Mouse (Mus musculus) C2C12 (cell line): ENCODE measurements at regions not wholly inside any gene's neighbourhood (a gene's known extent, or its start where the extent isn't known, plus 50 kb on each side); places are given as distances from the start of the nearest gene placed in this dataset.

Source experiments
- CTCF ChIP-seq: IDR thresholded peaks from one replicate; pipeline ENCODE4 v1.5.1; 2011; ENCODE audit not compliant: control insufficient read depth, insufficient read depth, insufficient read length
- MAX ChIP-seq: IDR thresholded peaks from one replicate; pipeline ENCODE4 v1.6.1; 2011; ENCODE audit warnings: mild to moderate bottlenecking, control low read depth
- MYOD1 ChIP-seq: IDR thresholded peaks from one replicate; pipeline ENCODE4 v1.6.1; 2011; ENCODE audit warnings: low read depth; ENCODE audit not compliant: control insufficient read depth, insufficient read length
- USF1 ChIP-seq: IDR thresholded peaks from one replicate; pipeline ENCODE4 v1.6.1; 2011; ENCODE audit warnings: low read depth, mild to moderate bottlenecking, control low read depth, moderate library complexity

GRCm38 (mm10) chr6:117510026-117510425, 331.0 kb upstream of the Zfp637 start:
- TF ChIP-seq CTCF (no peak), USF1 (no peak), MAX (no peak), MYOD1 (no peak)
